Mouse (Mus musculus): ENCODE data around the gene BC061212. TPM values are rescaled to one million over a fixed set of nuclear protein-coding genes. Genes with fewer than 3 reads are reported as not detected.
"Not testable (repeated sequence)": the region's sequence is repeated elsewhere in the genome, so short reads cannot be mapped to it uniquely, and the experiment has no call there.

The BC061212 gene
- total RNA-seq (2021): not detected
- long read RNA-seq, experiment 1: 0 reads
- long read RNA-seq, experiment 2: 0 reads

- not testable (repeated sequence) for DNase-seq (ENCODE audit: low spot score in 2 of 2)
Measured at GRCm38 (mm10) chr5:94070445-94070844, at the start of gene BC061212. Gene BC061212, minus strand, starts transcription at chr5:94070545.

- DNase-seq (ENCODE audit: low spot score in 2 of 2): not testable (repeated sequence)
Measured at GRCm38 (mm10) chr5:94076085-94076484, 5.7 kb upstream of the BC061212 start, which contains the start of gene Gm6351. Gene Gm6351, plus strand, starts transcription at chr5:94076385.

Other genes starting within 250 kb of the BC061212 start
- gene Gm7792, start 226.8 kb downstream of the BC061212 start, total RNA-seq (2021): not detected
- not detected for gene Gm16429, start 141.5 kb downstream of the BC061212 start, total RNA-seq (2021)
- not detected for gene Gm6351, start 5.8 kb upstream of the BC061212 start, total RNA-seq (2021)
- not detected for gene Gm3106, start 147.5 kb upstream of the BC061212 start, total RNA-seq (2021)
- not detected for gene A430089I19Rik, start 236.3 kb upstream of the BC061212 start, total RNA-seq (2021)
- not detected for gene Gm6502, start 243.9 kb upstream of the BC061212 start, total RNA-seq (2021)

All from gastrocnemius, postnatal 4 days (tissue).